13 mouse cellular contexts compared by ENCODE assay signal in the genomic region with DNA sequence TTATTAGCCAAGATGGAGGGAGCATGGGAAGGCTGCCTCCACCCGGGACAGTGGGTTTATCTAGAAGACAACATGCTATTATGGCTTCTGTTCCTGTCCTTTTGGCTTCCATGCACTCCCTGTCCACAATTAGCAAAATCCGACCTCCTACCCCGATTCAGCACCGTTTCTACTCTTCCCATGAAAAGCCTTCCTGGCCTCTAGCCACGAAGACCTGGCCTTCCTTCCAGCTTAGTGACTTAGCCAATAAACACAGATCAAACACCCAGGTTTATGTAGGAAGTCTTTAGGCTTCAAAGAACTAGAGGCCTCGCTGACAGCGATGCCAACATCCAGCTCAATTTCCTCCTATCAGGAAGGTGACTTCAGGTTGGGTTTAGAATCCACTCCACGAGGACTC.
"Had no signal": no experiment of that assay in that cellular context is flagged by ENCODE, and none has a peak within 500 bp of the region (broad histone marks: within the 10 kb centered on the region; RNA-seq: fewer than 3 reads in every experiment).

No protein-coding gene starts in this region.

- H3K9ac ChIP-seq: limb, embryonic 12.5 days; limb, embryonic 15.5 days; liver, embryonic 14.5 days; liver, postnatal 0 days; lung, embryonic 15.5 days had no signal

- DNase-seq: kidney, adult 9 months; kidney, postnatal 14 days; liver, postnatal 0 days; lung, postnatal 14 days; lung, postnatal 4 days; midbrain, embryonic 14.5 days; thymus, adult 18-20 months had no signal

- H3K27me3 ChIP-seq: limb, embryonic 12.5 days; limb, embryonic 15.5 days; lung, embryonic 15.5 days had no signal

- ATAC-seq: liver, postnatal 0 days had no signal

- H3K4me1 ChIP-seq: lung, embryonic 15.5 days had no signal

- H3K4me2 ChIP-seq: limb, embryonic 12.5 days; limb, embryonic 15.5 days; liver, embryonic 11.5 days; lung, embryonic 15.5 days; midbrain, embryonic 11.5 days had no signal

- H3K27ac ChIP-seq: limb, embryonic 12.5 days; limb, embryonic 15.5 days; liver, embryonic 14.5 days; lung, embryonic 15.5 days had no signal

- H3K36me3 ChIP-seq: limb, embryonic 12.5 days; limb, embryonic 15.5 days; lung, embryonic 15.5 days had no signal

- H3K4me3 ChIP-seq: limb, embryonic 12.5 days; limb, embryonic 15.5 days; lung, embryonic 15.5 days had no signal

- H3K9me3 ChIP-seq: limb, embryonic 15.5 days; lung, embryonic 15.5 days had no signal
